Comparison of ENCODE assay signal across 8 mouse cellular contexts in the genomic region with DNA sequence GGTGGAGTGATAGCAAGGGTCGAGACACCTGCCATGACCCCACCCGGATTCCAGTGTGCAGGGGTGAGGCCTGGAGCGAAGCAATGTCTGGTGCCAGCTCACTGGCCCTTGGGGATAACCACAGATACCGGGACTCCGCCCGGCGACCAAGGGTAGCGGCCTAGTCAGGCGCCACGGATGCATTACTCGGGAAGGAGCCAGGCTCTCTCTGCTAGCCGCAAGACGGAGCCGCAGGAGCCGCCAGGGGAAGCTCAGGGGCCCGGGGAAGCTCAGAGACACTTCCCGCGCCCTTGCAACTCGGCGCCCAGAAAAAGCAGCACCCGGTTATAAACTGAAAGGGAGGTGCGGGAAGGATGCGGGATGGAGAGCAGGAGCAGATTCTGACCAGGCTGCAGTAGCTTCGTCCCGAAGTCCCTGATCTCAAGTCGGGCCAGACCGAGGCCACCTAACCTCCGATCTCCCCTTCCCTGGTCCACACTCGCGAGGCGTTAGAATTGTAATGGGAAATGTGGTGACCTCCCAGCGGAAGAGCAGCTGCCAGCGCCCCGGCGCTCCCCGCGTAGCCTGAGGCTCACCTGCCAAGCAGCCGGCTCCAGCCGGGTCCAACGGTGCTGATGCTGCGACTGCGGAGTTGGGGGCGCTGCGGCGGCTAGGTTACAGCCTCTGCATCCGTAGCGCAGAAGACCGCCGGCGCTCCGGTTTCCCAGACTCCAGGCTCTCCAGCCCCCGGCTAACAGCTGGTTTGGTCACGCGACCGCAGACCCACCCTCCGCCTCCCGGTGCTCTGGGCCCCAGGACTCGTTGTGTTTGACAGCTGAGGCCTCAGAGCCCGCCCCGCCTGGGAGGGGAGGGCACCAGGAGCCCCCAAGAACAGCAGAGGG. TPM values are rescaled to one million over a fixed set of nuclear protein-coding genes. Genes with fewer than 3 reads are reported as not detected.
DNase-seq lines count a peak whose midpoint lies in the region; ATAC-seq lines count a peak whose summit lies in the region.

A gene (minus strand): TSS at position 825 of the 881 bp plus-strand sequence.

- peaks cover 7% of the 10 kb centered on the region; the same call in 1 of the 2 replicates for H3K4me1 ChIP-seq in embryonic facial prominence, embryonic 14.5 days (ENCODE audit: control insufficient read depth, insufficient read depth, low read length)
- peaks cover 39% of the 10 kb centered on the region for H3K4me1 ChIP-seq in kidney, embryonic 15.5 days
- peaks cover 40% of the 10 kb centered on the region for H3K4me1 ChIP-seq in limb, embryonic 13.5 days
- H3K4me1 ChIP-seq in midbrain, embryonic 15.5 days, result peaks cover 45% of the 10 kb centered on the region

- H3K27me3 ChIP-seq in embryonic facial prominence, embryonic 14.5 days (replicated peaks; ENCODE audit: control insufficient read depth, insufficient read depth, low read length), result no peaks in the 10 kb centered on the region
- peaks cover 21% of the 10 kb centered on the region for H3K27me3 ChIP-seq in kidney, embryonic 15.5 days
- H3K27me3 ChIP-seq in limb, embryonic 13.5 days, result peaks cover 10% of the 10 kb centered on the region; the same call in 1 of the 2 replicates
- H3K27me3 ChIP-seq in midbrain, embryonic 15.5 days (replicated peaks), result no peaks in the 10 kb centered on the region

- peak within 1 kb of the TSS; percentile 54 for H3K4me3 ChIP-seq in embryonic facial prominence, embryonic 14.5 days (ENCODE audit: low read depth, low read length)
- peak within 1 kb of the TSS; percentile 55 for H3K4me3 ChIP-seq in kidney, embryonic 15.5 days (replicated peaks)
- peak within 1 kb of the TSS; percentile 56 for H3K4me3 ChIP-seq in limb, embryonic 13.5 days
- peak within 1 kb of the TSS; percentile 70 for H3K4me3 ChIP-seq in midbrain, embryonic 15.5 days

- H3K9me3 ChIP-seq in embryonic facial prominence, embryonic 14.5 days (ENCODE audit: control insufficient read depth, low read length), result no peaks in the 10 kb centered on the region
- H3K9me3 ChIP-seq in kidney, embryonic 15.5 days (replicated peaks), result no peaks in the 10 kb centered on the region
- no peaks in the 10 kb centered on the region for H3K9me3 ChIP-seq in limb, embryonic 13.5 days
- no peaks in the 10 kb centered on the region for H3K9me3 ChIP-seq in midbrain, embryonic 15.5 days

- DNase-seq in urinary bladder, adult 18-20 months (ENCODE audit: low spot score in 2 of 2), result peak; percentile 41 to 52
- no peak for DNase-seq in urinary bladder, postnatal 10 days (ENCODE audit: low spot score)
- peak; percentile 92 for DNase-seq in embryonic facial prominence, embryonic 14.5 days (ENCODE audit: low spot score)
- peak; percentile 66 for DNase-seq in heart, adult 9 months (ENCODE audit: low spot score in 2 of 2)
- peak; percentile 79 for DNase-seq in testis, postnatal 10 days (ENCODE audit: low spot score)

- ATAC-seq in embryonic facial prominence, embryonic 14.5 days (ENCODE audit: low read depth), result peak; percentile 91
- peak; percentile 83 for ATAC-seq in kidney, embryonic 15.5 days (replicated peaks; ENCODE audit: low FRiP score)
- ATAC-seq in limb, embryonic 13.5 days (ENCODE audit: low FRiP score, low read depth), result peak; percentile 93
- ATAC-seq in midbrain, embryonic 15.5 days (replicated peaks), result peak; percentile 86

- peak within 1 kb of the TSS; percentile 52; the same call in 1 of the 2 replicates for H3K27ac ChIP-seq in embryonic facial prominence, embryonic 14.5 days (replicated peaks; ENCODE audit: low read depth, low read length)
- H3K27ac ChIP-seq in kidney, embryonic 15.5 days, result peak within 1 kb of the TSS; percentile 42; the same call in 1 of the 2 replicates
- H3K27ac ChIP-seq in limb, embryonic 13.5 days, result peak within 1 kb of the TSS; percentile 55; the same call in 1 of the 2 replicates
- H3K27ac ChIP-seq in midbrain, embryonic 15.5 days, result peak within 1 kb of the TSS; percentile 94

- peak within 1 kb of the TSS; percentile 60 for H3K9ac ChIP-seq in embryonic facial prominence, embryonic 14.5 days (ENCODE audit: low read depth, low read length)
- H3K9ac ChIP-seq in kidney, embryonic 15.5 days, result peak within 1 kb of the TSS; percentile 45
- peak within 1 kb of the TSS; percentile 70 for H3K9ac ChIP-seq in limb, embryonic 13.5 days
- peak within 1 kb of the TSS; percentile 80 for H3K9ac ChIP-seq in midbrain, embryonic 15.5 days

- WGBS in embryonic facial prominence, embryonic 14.5 days, result 2% methylated on average over 32 of the region's 60 CpGs
- under 1% methylated on average over 60 of the region's 60 CpGs for WGBS in kidney, embryonic 15.5 days
- WGBS in limb, embryonic 13.5 days, result 1% methylated on average over 60 of the region's 60 CpGs
- under 1% methylated on average over 60 of the region's 60 CpGs for WGBS in midbrain, embryonic 15.5 days

- H3K36me3 ChIP-seq in embryonic facial prominence, embryonic 14.5 days (ENCODE audit: control insufficient read depth, insufficient read depth, low read length), result no peaks in the 10 kb centered on the region
- H3K36me3 ChIP-seq in kidney, embryonic 15.5 days, result no peaks in the 10 kb centered on the region
- no peaks in the 10 kb centered on the region for H3K36me3 ChIP-seq in limb, embryonic 13.5 days
- no peaks in the 10 kb centered on the region for H3K36me3 ChIP-seq in midbrain, embryonic 15.5 days (replicated peaks)

- peak within 1 kb of the TSS; percentile 87 for H3K4me2 ChIP-seq in embryonic facial prominence, embryonic 14.5 days (ENCODE audit: low read depth, low read length)
- H3K4me2 ChIP-seq in kidney, embryonic 15.5 days, result peak within 1 kb of the TSS; percentile 95
- H3K4me2 ChIP-seq in limb, embryonic 13.5 days (replicated peaks), result peak within 1 kb of the TSS; percentile 90
- peak within 1 kb of the TSS; percentile 56 for H3K4me2 ChIP-seq in midbrain, embryonic 15.5 days

RNA-seq across cellular contexts. Expression of the gene that starts here (rescaled TPM):
- 12.8 and 13.8 TPM in 2 replicates for polyA plus RNA-seq in embryonic facial prominence, embryonic 14.5 days (2014; fragmentation: Nextera tagmentation; extraction: Ambion mirVana)
- polyA plus RNA-seq in kidney, embryonic 15.5 days (2015; fragmentation: Nextera tagmentation; extraction: Ambion mirVana), result 6.2 and 8.6 TPM in 2 replicates
- polyA plus RNA-seq in limb, embryonic 13.5 days (2015; fragmentation: Nextera tagmentation; extraction: Ambion mirVana), result 11.5 and 13.0 TPM in 2 replicates
- polyA plus RNA-seq in midbrain, embryonic 15.5 days (2015; fragmentation: Nextera tagmentation; extraction: Ambion mirVana), result 119 and 123 TPM in 2 replicates

Comparison
In these comparisons a context has a peak if more than half of its experiments do, and no peak if none do; other contexts are left out.
1. H3K27ac ChIP-seq: peak in every context shown above with its lines; median percentile 94 in midbrain, embryonic 15.5 days; 55 in limb, embryonic 13.5 days; 52 in embryonic facial prominence, embryonic 14.5 days; 42 in kidney, embryonic 15.5 days.